Mouse (Mus musculus) left cerebral cortex, adult 18-20 months (tissue): Measurements from ENCODE around the gene Hepacam2. TPM values are rescaled to one million over a fixed set of nuclear protein-coding genes. Genes with fewer than 3 reads are reported as not detected.
A peak's percentile ranks its signal among the peaks of the same experiment; 100 is the strongest.
"Not testable (repeated sequence)": the region's sequence is repeated elsewhere in the genome, so short reads cannot be mapped to it uniquely, and the experiment has no call there.

Source experiments
- DNase-seq, 2 experiments: peaks; one replicate each; pipeline ENCODE4 v3.0.0; 2021 to 2022; ENCODE audit warnings: low spot score in 2 of 2, mixed read lengths in 1 of 2
- long read RNA-seq, 2 experiments: library from polyadenylated mRNA; stranded (forward); transcript quantifications; one replicate each; pipeline ENCODE4 v2.0.0; 2021
- total RNA-seq, 2 experiments: library from RNA; stranded (reverse); gene quantifications; 2 replicates each; pipeline ENCODE4 v1.2.3; 2021

The Hepacam2 gene
- under 1 TPM; 0.23 to 0.77 TPM for total RNA-seq
- long read RNA-seq, experiment 1: 0 reads
- long read RNA-seq, experiment 2: 0 reads

DNA sequence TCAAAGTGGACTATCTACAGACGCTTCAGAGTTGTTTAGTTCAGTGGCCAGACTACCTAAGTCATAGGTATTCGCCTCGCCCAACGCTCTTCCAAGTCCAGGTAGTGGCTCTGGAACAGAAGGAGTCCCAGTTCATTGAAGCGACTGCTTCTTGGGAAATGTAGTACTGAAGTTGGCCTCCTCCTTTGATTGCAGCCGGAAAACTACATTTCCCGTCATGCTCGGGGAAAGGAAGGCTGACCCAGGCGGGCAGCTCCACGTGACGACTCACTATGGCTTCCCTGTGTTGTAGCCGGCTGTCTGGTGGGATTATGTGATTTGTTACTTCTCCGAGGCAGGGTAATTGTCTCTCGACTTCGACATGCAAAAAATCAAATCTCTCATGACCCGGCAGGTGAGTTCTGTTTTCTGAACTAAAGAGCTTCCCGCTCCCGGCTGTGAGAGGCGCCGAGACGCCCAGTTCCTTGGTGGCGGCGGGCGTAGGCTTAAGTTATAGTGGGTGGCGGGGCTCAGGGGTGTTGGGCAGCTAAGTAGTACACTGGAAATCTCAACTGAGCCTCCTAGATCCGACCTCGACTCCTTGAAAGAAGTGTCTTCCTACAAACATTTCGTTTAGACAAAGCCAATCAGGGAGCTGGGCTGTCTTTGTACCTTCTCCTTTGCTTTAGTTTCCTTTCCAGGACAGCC, at the start of gene Hepacam2, which contains the start of gene Vps50:
Hepacam2 (minus strand) TSS at position 137 of the 687 bp plus-strand sequence.
Vps50 (plus strand) TSS at position 221 of the 687 bp plus-strand sequence.
- peak; percentile 89 to 94 for DNase-seq

DNA sequence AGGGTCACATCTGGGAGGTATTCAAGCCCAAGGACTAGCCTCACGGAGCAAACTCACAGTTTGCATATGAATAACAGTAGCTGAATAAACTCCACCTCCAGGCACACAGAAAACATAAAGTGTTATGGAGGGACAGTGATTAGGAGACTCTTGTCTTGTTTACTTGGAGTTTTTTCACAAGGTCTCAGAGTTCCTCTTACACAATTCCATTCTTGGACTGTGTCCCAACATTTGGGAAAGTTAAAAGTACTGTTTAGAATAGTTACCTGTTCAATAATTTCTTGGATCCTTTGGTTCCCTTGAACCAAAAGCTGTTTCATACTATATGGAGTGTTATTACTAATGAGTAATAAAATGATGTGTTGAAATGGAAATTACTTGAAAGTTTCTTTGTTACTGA, 46.9 kb upstream of the Hepacam2 start:
- no peak for DNase-seq

DNA sequence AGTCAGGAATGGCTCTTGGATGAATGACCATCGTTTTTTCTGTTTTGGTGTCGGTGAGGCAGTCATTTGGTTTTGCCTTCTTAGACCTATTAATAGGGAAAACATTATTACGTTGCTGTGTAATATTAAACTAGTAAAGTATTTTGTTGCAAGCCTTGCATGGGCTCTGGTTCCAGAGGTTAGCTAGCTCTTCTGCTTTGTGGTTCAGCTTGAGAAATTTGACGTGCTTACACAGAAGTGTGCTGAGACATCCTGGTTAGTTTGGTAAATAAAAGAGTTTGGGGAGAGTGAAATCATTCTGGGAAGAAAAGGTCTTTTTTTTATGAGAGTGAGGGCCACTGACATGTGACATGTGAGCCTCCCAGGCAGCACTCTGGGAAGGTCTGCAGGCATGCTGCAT, 45.8 kb upstream of the Hepacam2 start:
- no peak for DNase-seq

DNA sequence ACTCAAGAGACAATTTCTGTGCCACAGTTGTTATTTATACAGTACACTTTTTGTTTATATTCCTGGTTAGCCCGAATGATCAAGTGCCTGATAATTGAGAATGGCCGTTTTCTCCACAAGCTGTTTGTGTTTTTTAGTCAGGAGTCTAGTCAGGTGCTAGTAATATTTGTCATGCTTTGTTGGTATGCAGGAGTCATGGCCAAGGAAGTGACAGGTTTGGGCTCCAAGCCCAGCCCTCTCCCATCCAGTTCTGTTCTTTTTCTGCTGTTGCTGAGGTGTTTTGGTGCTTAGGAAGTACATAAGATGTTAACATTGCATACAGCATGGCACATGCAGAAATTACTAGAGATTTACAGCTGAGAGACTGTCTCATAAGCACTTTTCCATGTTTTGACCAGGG, 41.4 kb upstream of the Hepacam2 start:
- DNase-seq: no peak

DNA sequence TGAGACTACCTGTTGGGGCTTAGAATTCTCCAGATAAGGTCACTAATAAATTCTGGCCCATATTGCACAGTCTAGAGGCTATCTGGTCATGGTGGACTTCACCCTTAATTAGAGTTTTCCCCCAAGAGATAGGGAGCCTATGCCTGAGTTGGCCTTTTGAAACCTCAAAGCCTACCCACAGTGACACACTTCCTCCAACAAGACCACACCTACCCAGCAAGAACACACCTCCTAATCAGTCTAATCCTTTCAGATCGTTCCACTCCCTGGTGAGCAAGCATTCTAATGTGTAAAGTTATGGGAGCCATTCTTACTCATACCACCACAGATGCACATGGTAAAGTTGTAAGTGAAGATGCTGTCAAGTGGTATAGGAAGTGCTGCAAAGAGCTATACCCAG, 38.0 kb upstream of the Hepacam2 start:
- DNase-seq: no peak

DNA sequence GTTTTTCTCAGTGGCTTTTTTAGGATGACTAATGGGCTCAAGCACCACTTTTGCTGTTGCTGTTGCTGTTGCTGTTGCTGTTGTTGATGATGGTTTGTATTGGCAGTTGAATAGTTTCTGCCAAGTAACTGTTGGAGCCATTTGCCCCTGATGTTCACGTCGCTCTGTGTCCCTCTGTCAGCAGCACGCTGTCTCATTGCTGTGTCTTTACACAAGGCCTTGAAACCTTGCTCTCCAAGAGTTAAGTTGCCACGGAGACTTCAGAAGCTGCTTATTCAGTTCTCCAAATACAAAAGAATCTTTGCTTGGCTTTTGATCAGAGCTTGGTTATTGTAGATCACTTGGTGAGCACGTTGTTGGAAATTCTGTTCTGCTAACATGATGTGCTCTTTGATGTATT, 33.3 kb upstream of the Hepacam2 start:
- no peak for DNase-seq

DNA sequence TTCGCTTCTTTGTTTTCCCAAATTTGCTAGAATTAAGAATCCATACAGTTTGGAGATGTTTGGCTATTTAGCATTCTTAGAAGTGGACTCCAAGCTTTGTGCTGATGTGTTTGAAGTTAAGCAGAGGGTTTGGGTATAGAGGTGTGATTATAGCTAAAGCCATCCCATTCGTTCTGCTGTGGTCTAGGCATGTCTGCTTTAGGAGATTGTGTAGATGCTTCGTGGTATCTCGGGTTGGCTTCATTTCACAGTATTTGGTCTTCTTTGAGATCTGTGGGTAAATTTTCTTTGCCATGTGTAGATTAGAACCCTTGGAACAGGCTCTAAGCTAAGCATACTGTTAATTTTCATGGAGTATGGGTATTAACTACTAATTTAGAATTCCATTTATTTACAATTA, 30.1 kb upstream of the Hepacam2 start:
- DNase-seq: no peak

DNA sequence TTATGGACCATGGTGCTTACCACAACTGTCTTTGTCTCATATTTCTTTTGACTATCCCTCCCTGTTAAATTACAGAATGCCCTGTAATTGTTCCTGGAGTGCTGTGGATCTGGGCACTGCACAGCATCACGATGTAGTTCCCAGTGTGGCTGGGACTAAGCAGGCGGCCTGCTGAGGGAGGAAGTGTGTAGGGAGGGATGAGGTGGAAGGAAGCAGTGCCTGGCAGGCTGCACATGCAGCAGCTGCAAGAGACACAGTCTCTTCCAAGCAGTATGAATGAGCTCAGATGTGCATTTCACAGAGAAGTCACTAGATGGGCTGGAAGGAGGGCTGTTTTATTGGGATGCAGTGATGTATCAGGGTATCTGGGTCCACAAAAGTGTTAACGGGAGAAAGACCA, 14.5 kb upstream of the Hepacam2 start:
- DNase-seq: peak; percentile 20 to 48

DNA sequence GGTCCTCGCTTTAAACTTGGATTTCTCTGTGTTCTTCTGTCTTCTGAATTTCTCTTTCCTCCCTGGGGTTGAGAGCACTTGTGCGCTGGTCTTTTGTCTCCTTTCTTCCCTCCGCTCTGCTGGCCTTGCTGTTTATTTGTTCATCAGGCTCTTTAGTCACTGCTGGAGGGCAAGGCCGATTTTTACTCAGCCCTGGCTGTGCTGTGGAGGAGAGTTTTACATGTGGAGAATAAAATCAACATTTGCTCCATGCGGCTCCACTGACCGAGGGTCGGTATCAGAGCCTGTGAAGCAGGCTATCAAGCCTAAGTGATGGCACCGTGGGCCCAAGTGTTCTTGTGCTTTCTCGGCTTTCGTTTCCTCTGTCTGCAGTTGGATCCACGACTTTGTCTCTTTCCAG, 13.5 kb upstream of the Hepacam2 start:
- DNase-seq: no peak

DNA sequence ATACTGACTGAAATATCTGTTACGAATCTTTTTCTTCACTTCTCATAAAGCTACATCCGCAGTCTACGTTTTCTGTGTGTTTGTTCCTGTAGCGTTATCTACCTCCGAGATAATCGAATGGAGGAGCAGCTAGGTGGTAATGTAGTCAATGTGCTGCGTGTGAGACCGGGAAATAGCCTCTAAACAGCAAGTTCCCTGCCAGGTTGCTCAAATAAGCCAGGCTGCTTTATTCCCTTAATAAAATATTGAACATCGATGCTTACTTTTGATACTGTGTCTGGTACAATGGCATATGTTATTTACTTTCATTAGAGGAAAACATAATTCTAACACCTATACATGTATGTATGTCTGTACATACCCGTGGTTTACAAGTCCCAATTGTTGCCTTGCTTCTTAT, 13.0 kb upstream of the Hepacam2 start:
- no peak for DNase-seq

DNA sequence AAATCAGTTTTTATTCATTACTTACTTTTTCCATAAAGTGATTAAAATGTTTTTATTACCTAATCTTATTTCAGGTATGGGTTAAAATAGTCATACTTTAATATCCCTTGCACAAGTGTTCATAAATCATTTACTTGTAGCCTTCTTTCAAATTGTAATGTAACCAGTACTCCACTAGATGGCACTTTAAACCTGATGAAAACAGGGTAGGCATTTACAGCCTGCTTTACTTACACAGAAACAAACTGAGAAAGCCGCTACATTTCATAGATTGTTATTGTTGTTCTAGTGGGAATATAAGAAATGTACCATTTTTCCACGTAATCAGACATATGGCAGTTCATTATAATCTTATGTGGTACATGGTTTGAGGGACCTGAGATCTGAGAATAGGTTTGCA, 11.7 kb upstream of the Hepacam2 start:
- no peak for DNase-seq

DNA sequence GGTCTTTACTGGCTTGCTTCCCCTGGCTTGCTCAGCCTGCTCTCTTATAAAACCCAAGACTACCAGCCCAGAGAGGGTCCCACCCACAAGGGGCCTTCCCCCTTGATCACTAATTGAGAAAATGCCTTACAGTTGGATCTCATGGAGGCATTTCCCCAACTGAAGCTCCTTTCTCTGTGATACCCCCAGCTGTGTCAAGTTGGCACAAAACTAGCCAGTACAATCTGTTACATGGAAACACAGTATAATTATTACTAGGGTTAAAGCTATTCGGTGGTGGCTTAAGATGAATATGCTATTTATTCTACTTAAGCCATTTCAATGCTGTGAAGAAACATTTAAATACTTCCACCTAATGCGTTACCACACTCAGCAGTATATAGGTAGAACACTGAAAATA, 10.1 kb upstream of the Hepacam2 start:
- DNase-seq: not testable (repeated sequence)

DNA sequence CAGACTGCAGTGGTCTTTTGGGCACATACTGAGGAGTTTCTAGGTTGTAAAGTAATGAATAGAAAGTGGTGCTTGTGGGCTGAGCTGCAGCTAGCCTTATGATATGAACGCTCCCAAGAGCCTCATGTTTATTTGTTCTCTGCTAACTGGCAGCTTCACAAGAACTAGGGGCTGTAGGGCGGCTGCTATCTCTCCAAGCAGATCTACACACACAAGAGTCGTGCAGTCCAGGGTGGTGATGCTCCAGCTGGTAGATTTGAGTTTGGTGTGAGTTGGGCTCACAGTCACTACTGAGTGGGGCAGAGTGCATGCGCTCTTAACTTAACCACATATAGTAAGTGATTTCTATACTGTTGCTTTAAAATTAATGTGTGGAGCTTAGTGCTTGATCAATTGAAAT, 9.0 kb upstream of the Hepacam2 start:
- DNase-seq: no peak

DNA sequence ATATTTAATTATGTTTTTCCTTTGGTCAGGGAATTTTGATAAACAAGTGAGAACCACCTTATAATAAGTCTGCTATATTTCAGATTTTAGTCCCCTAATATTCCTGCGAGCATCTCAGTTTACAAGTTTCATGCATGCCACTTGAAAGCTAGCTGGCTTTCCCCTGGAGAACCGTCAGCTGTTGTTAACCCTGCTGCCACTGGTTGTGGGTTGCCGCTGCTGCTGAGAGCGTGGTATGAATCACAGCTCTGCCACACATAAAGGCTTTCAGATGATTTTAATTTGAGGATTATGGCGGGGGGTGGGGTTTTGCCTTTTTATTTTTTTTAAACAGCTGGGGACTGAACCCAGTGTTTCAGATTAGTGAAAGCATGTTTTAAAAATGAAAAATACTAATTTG, 7.2 kb upstream of the Hepacam2 start:
- no peak for DNase-seq

DNA sequence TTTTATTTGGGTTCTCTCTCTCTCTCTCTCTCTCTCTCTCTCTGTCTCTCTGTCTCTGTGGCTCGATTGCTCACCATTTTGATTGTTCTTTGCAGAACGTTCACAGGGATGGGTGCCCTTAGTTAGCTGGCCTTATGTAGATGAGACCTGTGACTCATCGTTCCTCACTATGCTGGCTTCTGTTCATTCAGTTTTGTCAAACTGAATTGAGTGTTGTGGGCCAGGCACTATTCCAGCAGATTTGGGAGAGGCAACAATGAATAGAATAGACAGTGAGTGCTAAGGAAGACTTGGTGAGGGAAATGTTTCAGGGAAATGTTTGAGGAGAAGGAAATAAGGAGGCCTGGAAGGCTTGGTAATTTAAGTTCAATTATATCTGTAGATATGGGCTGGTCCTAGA, 2.2 kb upstream of the Hepacam2 start:
- DNase-seq: no peak

DNA sequence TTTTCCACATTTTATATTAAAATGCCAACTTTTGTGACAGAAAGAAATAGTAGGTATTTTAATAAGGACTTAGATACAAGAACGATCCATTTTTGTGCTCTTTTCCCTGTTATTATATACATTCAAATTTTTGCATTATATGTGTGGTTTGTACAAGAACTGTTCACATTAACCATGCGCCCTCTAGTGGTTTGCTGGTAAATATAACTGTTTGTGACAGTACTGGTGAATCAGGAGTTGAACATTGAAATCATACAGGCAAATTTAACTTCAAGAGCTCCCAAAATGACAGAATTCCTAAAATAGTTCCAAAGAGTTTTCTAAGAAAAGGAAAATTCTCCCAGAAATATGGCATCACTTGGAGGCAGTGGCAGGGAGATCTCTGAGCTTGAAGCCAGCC, 1.9 kb downstream of the Hepacam2 start:
- DNase-seq: peak in 1 of 2 experiments; percentile 59

DNA sequence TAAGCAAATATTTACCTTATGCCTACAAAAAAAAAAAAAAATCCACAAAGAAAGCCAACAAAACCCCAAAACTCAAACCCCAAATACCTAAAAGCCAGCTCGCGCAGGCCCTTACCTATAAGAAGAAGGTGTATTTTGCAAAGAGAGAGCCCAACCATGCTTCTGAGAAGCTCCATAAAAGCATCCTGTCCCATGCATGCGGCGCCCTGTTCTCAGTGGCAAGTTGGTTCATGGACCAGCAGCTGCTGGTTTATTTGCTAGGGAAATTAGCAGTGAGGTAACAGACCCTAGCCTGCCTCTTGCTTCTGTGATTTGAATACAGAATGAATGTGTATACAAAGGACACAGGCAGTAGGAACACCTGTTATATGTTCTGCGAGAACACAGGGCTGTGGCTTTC, 3.8 kb downstream of the Hepacam2 start:
- DNase-seq: no peak

DNA sequence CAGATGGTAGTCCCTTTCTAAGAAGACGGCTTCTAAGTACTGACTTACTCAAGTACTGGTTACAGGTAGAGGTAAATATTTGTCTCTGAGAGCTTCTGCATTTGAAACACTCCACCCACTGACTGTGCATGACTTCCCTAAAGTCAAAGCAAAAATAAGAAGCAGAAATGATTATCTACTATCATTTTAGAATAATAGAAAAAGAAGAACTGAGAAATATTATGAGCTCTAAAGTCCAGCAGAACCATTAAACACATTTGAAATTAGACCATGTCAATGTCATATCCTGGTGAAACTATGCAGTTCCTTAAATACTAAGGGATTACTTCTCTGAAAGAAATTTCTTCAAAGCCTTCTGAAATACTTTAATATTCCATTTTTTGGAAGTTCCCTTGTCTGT, 10.7 kb downstream of the Hepacam2 start:
- no peak for DNase-seq

DNA sequence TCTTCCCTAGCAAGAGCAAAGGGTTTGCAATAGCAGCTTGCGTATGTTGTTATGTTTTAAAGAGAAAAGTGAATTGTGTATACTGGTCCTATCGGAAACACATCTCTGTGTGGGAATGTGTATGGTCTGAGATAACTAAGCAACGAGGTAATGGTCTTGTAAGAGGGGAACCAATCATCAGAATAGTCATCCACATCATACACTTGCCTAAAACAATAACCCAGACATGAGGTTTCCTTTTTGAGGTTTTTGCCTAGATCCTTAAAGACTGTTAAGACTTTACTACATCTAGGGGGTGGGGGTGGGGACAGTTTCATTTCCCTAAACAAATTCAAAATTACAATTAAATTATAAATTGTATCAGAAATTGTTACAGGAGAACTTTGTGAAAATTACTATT, 13.0 kb downstream of the Hepacam2 start:
- no peak for DNase-seq

DNA sequence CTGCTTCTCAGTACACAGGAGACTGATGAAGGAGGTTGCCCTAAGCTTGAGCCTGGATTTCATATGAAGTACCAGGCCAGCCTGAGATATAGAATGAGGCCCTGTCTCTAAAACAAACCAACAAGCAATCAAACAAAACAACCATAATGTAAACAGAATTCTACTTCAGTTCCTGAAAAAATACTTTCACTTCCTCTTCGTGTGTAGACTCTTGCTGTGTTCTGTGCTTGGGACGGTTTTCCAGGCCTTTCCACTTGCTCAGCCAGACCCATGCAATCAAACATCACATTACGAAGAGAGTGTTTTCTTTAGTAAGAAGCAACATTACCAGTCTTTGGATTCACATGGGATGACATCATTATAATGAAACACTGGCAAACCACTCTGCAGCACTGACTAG, 16.4 kb downstream of the Hepacam2 start:
- no peak for DNase-seq

DNA sequence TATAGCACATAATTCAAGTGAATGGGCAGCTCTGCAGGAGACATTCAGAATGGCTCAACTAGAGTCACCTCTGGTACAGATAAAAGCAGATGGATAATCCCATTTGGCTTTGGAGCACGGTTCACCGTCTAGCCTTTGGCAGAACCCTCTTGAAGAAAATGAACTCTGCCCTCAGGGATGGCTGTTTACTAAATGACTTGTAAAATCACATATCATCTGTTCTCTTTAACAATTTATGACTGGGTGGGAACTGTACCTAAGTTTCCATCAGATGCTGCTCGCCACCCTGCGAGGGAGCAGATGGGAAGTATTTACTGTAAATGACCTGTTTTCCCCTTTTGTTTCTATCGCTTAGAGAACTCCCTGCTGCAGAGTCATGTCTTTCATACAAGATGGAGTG, 18.2 kb downstream of the Hepacam2 start:
- no peak for DNase-seq

DNA sequence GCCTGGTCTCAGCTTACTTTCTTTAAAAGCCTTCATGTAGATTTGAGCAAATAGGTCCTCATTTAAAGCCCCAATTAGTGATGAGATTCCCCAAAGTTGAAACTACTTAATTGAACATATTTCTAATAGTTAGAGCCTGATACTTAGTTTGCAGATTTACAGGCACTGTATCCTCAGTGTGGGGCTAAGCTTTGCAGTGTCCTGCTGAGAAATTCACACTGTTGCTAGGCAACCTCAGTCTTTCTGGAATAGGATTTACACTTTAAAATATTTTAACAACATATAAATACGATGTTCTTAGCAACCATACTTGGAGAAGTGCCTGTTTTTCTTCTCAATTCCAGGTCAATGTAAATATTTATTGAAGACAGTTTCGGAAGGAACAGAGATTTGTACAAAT, 21.8 kb downstream of the Hepacam2 start:
- DNase-seq: no peak

DNA sequence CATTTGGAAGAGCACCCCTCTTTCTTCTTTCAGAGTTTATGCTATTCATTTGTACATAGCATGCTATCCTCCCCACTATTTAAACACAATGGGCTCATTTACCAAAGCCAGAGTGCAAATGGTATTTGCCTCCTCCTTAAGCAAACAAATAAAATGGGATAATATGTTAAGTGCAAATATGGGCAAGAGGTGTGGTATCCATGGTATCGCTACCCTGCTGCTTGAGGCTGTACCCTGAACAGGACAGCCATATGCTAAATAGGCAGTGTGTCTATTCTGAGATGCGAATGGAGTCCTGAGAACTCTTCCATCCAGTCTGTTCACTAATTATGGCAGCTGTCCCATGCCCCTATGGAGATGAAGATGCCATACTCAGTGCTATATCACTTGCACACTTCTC, 27.4 kb downstream of the Hepacam2 start:
- DNase-seq: no peak

DNA sequence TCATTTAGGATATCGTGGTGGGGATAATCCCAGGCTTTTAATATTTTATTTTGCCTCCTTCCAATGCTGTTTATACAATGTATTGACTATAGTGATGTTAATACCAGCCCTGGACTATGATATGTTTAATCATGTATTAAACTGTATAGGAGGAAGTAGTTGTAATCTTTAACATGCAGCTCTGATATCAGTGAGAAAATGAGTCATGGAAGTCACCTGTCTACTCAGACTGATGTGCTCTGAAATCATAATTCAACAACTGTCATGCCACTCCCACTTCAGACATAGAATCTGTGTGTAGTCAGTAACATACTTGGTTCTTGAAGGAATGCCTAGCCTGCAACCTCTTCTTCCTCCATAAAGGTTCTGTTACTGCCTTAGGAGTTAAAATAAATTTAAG, 29.5 kb downstream of the Hepacam2 start:
- no peak for DNase-seq
